Mouse (Mus musculus): Measurements from ENCODE around the gene Vgf. TPM values are rescaled to one million over a fixed set of nuclear protein-coding genes. Genes with fewer than 3 reads are reported as not detected.
A peak's percentile ranks its signal among the peaks of the same experiment; 100 is the strongest.

Vgf gene
- polyA plus RNA-seq, 1 experiment from 2014 or later: 0.85 TPM

DNA sequence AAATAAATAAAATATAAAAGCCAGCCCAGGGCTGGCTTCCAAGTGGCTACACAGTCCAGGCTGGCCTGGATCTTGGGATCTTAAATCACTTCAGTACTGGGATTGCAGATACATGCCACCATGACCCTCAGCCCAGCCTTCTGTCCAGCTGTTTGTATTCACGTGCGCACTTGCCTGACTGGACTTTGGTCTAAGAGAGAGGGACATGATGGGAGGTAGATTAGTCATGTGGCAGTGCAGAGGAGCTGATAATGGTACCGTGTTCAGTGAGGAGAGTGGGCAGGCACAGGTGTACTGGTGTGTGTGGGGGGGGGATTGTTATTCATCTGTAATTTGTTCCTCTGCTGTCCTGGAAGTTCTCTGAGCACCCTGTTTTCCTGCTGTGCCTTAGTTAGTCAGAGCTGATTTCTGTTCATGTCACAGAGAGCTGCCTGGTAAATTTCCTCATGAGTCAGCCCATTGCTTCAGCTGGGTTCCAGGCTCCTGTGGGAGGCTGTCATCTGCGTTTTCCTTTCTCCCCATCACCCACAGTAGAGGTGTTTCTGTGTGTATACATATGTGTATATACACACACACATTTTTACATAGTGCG is 25.8 kb downstream of the Vgf start:
- WGBS: 58% methylated on average over 5 of the region's 5 CpGs
- no peaks in the 10 kb centered on the region for H3K4me1 ChIP-seq (replicated peaks)
- no peaks in the 10 kb centered on the region for H3K9me3 ChIP-seq
- H3K36me3 ChIP-seq: no peaks in the 10 kb centered on the region
- no peak overlapping the region for H3K4me3 ChIP-seq (replicated peaks)
- no peak overlapping the region for H3K4me2 ChIP-seq (replicated peaks)
- peak; percentile 87 for ATAC-seq
- H3K27me3 ChIP-seq (replicated peaks): no peaks in the 10 kb centered on the region
- no peak overlapping the region for H3K9ac ChIP-seq
- H3K27ac ChIP-seq: no peak overlapping the region

DNA sequence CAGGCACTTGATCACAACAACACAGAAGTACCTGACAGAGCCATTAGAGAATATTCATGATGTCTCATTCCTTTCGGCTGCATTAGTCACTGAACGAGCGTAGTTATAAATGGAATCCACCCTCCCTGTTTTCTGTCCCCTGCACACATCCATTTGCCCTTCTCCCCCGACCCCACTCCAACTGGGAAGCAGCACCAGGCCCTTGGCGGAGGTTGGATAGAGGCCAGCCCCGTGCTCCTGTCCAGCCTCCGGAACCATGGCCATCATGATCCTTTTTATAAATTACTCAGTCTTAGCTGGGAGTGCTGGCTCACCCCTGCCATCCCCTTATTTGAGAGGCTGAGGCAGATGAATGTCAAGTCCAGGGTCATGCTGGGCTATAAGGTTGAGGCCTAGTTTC is 28.1 kb downstream of the Vgf start:
- H3K9ac ChIP-seq: no peak overlapping the region
- no peaks in the 10 kb centered on the region for H3K9me3 ChIP-seq
- no peak overlapping the region for H3K4me3 ChIP-seq (replicated peaks)
- H3K27me3 ChIP-seq (replicated peaks): no peaks in the 10 kb centered on the region
- no peak for ATAC-seq
- H3K36me3 ChIP-seq: no peaks in the 10 kb centered on the region
- no peaks in the 10 kb centered on the region for H3K4me1 ChIP-seq (replicated peaks)
- WGBS: 83% methylated on average over 7 of the region's 7 CpGs
- H3K4me2 ChIP-seq (replicated peaks): no peak overlapping the region
- H3K27ac ChIP-seq: no peak overlapping the region

DNA sequence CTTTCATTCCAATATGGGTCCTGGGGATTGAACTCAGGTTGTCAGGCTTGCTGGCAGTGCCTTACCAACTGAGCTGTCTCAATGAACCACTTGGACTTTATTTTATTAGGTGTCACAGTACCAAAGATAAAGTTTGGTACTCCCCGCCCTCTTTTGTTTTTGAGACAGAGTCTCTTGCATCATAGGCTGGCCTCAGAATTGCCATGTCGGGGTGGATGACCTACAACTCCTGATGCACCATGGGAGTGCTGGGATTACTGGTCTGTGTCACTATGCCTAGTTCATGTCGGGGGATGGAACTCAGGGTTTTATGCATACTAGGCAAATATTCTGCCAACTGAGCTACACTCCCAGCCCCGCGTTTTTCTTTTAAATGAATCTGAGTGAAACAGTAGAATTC is 28.7 kb downstream of the Vgf start:
- ATAC-seq: no peak
- Histone ChIP-seq H3K9ac (no peak overlapping the region), H3K27me3 (replicated peaks) (no peaks in the 10 kb centered on the region), H3K4me1 (replicated peaks) (no peaks in the 10 kb centered on the region), H3K9me3 (no peaks in the 10 kb centered on the region), H3K36me3 (no peaks in the 10 kb centered on the region), H3K4me3 (replicated peaks) (no peak overlapping the region), H3K4me2 (replicated peaks) (no peak overlapping the region), H3K27ac (no peak overlapping the region)
- 84% methylated on average over 5 of the region's 5 CpGs for WGBS

DNA sequence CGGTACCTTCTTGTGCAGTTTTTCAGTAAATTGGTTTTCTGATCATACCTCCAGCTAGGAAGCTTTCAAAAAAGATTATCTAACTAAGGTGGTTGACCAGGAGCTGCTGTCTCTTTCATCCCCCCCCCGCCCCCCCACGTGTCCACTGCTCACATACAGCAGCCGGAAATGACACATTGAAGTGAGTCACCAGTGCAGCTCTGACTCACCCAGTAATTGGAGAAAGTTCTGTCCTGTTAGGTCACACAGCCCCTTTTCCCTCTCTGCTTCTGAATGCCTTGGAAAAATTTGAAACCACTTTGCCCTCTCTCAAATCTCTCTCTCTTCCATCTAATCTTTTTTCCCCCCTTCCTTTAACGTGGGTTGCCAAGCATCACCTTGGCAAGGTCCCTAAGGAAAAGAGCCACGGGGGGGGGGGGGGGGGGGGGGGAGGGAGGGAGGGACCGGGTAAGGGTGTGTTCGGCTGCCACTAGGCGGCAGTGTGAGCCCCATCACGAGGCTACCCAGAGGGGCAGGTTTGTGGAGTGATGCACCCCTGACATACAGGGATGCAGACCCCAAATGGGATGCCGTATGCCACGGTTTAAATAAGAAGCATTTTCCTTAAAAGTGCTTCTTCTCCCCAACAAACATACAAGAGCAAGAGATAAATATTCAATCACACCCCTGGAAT is 35.8 kb downstream of the Vgf start:
- Histone ChIP-seq H3K4me1 (replicated peaks) (no peaks in the 10 kb centered on the region), H3K4me3 (replicated peaks) (no peak overlapping the region), H3K4me2 (replicated peaks) (no peak overlapping the region), H3K9ac (no peak overlapping the region), H3K27ac (no peak overlapping the region), H3K27me3 (replicated peaks) (0 out of 2 replicates have a peak, but pooled peaks cover 3% of the 10 kb centered on the region), H3K36me3 (no peaks in the 10 kb centered on the region), H3K9me3 (no peaks in the 10 kb centered on the region)
- ATAC-seq: peak; percentile 53; the same call in 1 of the 2 replicates
- 23% methylated on average over 11 of the region's 12 CpGs for WGBS

DNA sequence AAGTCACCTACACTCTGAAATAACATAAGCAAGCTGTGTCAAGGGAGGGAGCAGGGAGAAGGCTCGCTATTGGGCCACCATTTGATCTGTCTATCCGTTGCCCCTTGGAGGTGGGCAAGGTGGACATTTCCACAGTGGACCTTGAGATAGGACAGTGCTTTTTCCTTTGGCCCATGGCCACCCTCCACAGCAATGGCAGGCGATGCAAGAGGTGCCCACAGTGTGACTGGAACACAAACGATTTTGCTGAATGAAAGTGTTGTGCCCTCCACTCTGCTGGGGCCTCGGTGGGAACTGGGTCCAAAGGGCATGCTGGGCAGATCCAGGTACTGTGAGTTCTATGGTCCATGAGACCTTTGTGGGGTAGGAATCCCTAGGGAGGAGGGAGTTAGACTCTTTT is 36.4 kb downstream of the Vgf start:
- Histone ChIP-seq H3K9ac (no peak overlapping the region), H3K27ac (no peak overlapping the region), H3K9me3 (no peaks in the 10 kb centered on the region), H3K4me3 (replicated peaks) (no peak overlapping the region), H3K27me3 (replicated peaks) (0 out of 2 replicates have a peak, but pooled peaks cover 3% of the 10 kb centered on the region), H3K4me1 (replicated peaks) (no peaks in the 10 kb centered on the region), H3K4me2 (replicated peaks) (no peak overlapping the region), H3K36me3 (no peaks in the 10 kb centered on the region)
- WGBS: 77% methylated on average over 5 of the region's 5 CpGs
- ATAC-seq: no peak

DNA sequence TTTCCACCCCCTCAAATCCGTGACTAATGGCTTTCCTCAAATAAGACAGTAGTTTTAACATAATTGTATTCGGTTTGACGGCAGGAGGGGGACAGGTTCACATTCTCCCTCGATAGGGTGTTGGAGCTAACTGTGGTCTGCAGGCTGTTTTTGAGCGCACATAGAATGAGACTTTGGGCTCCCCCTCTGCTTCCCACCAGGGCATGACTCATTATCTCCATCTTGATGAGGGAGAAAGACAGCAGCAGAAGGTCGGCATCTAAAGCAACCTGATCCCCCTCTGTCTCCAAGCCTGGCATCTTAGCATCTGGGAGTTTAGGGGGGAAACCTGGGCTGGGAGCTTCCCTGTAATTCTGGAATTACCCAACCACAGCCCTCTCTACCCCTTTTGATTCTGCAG is 39.3 kb downstream of the Vgf start:
- Histone ChIP-seq H3K9me3 (no peaks in the 10 kb centered on the region), H3K4me2 (replicated peaks) (no peak overlapping the region), H3K4me1 (replicated peaks) (no peaks in the 10 kb centered on the region), H3K36me3 (no peaks in the 10 kb centered on the region), H3K27me3 (replicated peaks) (0 out of 2 replicates have a peak, but pooled peaks cover 3% of the 10 kb centered on the region), H3K27ac (no peak overlapping the region), H3K4me3 (replicated peaks) (no peak overlapping the region), H3K9ac (no peak overlapping the region)
- 66% methylated on average over 6 of the region's 6 CpGs for WGBS
- ATAC-seq: no peak

DNA sequence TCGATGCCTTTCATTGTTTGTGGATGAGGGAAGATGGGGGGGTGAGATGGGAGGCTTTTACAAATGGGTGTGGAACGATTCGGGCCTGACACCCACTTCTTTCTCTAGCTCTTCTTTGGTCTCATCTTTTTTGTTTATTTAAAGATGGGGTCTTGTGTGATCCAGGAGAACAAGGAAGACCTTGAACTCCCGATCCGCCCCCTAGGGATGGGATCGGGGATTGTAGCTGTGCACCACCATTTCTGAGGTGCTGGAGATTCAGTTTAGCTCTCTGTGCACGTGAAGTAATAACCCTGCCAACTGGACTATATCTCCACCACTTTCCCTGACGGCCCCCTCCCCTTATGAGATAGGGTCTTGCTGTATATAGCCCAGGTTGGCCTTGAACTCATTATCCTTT is 39.7 kb downstream of the Vgf start:
- ATAC-seq: no peak
- H3K27me3 ChIP-seq (replicated peaks): 0 out of 2 replicates have a peak, but pooled peaks cover 3% of the 10 kb centered on the region
- H3K9ac ChIP-seq: no peak overlapping the region
- H3K4me2 ChIP-seq (replicated peaks): no peak overlapping the region
- H3K4me1 ChIP-seq (replicated peaks): no peaks in the 10 kb centered on the region
- no peaks in the 10 kb centered on the region for H3K9me3 ChIP-seq
- WGBS: 71% methylated on average over 8 of the region's 8 CpGs
- no peak overlapping the region for H3K27ac ChIP-seq
- no peaks in the 10 kb centered on the region for H3K36me3 ChIP-seq
- H3K4me3 ChIP-seq (replicated peaks): no peak overlapping the region

DNA sequence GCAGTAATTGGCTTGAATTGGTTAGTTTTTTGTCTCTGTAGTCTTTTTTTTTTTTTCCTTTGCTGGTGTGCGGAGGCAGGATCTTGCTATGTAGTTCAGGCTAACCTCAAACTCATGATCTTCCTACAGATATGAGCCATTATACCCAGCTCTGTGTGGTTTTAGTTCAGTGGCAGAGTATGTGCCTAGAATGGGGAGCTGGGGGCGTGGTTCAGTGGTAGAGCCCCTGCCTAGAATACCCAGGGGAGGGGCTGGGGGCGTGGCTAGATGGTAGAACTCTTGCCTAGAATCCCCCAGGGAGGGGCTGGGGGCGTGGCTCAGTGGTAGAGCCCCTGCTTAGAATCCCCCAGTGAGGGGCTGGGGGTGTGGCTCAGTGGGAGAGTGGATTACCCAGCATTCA is 42.5 kb downstream of the Vgf start:
- Histone ChIP-seq H3K27me3 (replicated peaks) (0 out of 2 replicates have a peak, but pooled peaks cover 3% of the 10 kb centered on the region), H3K27ac (no peak overlapping the region), H3K9me3 (no peaks in the 10 kb centered on the region), H3K36me3 (no peaks in the 10 kb centered on the region), H3K4me3 (replicated peaks) (no peak overlapping the region), H3K4me2 (replicated peaks) (no peak overlapping the region), H3K4me1 (replicated peaks) (peaks cover 10% of the 10 kb centered on the region), H3K9ac (no peak overlapping the region)
- no peak for ATAC-seq
- WGBS: 82% methylated on average over 4 of the region's 4 CpGs

DNA sequence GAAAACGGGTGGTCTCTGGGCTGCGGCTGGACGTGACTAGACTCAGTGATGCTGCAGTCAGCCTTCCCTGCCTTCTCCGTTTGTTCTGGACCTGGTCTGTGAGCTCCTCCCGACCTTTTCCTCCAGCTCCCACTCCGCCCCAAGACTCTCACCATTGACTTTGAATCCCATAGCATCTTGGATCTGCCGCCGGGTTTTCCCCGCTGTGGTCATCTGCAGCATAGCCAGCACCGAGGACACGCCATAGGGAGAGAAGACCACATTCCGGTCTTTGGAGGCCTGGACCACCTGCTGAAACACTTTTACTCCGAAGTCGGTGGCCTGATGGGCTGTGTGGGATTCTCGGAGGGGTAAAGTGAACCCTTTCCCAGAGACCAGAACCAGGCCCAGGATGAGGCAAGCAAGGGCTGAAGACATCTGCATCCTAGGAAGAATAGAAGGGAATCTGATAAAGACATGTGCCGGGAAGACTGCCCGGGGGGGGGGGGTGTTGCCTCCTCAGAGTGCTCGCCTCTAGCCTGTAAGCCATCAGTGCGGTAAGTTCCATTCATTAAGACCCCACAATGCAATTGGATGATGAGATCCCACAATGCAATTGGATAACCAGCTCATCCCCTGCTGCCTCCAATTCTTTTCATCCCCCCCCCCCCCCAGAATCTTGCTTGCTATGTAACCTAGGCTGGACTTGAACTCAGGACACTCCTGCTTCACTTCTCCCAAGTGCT is 44.9 kb downstream of the Vgf start:
- ATAC-seq: no peak
- H3K27me3 ChIP-seq (replicated peaks): 0 out of 2 replicates have a peak, but pooled peaks cover 3% of the 10 kb centered on the region
- no peak overlapping the region for H3K4me2 ChIP-seq (replicated peaks)
- no peaks in the 10 kb centered on the region for H3K36me3 ChIP-seq
- 82% methylated on average over 19 of the region's 19 CpGs for WGBS
- H3K9ac ChIP-seq: no peak overlapping the region
- H3K4me3 ChIP-seq (replicated peaks): no peak overlapping the region
- H3K4me1 ChIP-seq (replicated peaks): peaks cover 23% of the 10 kb centered on the region
- no peak overlapping the region for H3K27ac ChIP-seq
- no peaks in the 10 kb centered on the region for H3K9me3 ChIP-seq

DNA sequence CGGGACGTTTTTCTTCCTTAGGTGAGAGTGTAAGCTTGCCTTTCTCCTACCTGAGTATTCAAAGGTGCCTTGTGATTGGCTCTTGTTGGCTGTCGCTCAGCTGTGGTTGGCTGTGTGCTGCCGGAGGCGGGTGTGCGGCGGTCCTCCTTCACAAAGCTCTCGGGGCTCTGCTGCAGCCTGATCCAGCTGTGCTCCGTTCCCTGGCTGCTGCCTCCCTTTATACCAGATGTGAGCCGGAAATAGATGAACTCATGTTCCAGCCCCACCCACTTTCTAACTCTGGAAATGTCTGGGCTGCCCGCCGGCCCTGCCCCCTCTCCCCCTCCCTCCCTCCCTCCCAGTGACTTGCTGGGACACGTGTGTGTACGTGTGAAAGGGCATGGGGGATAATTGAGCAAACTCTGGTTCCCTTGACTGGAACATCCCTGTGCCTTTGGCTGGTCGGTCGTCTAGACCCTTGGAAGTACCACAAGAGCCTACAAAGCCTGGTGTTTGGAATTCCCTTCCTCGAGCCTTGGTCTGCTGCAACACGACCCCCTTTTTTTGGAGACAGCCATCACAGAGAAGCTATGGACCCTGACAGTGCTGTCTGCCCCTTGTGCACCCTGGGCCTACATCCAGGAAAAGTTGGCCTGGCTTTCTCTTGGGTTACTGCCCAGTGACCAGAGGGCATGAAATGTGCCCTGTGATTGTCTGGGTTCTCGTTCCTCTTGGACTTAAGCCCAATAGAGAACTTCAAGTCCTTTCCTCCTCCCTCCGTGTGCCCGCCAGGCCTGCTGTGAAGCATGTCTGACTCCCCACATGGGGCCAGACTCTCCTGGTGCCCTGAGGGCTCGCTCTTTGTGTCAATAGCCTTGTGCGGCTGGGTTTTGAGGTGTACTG is 46.1 kb downstream of the Vgf start, which contains the start of gene Serpine1:
Gene Serpine1 (minus strand): TSS at position 190 of the 882 bp plus-strand sequence.
- no peaks in the 10 kb centered on the region for H3K36me3 ChIP-seq
- peak within 1 kb of the TSS; percentile 60 for H3K27ac ChIP-seq
- 23% methylated on average over 23 of the region's 23 CpGs for WGBS
- peak; percentile 94 for ATAC-seq
- H3K27me3 ChIP-seq (replicated peaks): 0 out of 2 replicates have a peak, but pooled peaks cover 3% of the 10 kb centered on the region
- peaks cover 29% of the 10 kb centered on the region for H3K4me1 ChIP-seq (replicated peaks)
- H3K4me3 ChIP-seq (replicated peaks): peak within 1 kb of the TSS; percentile 21
- H3K9ac ChIP-seq: no peak within 1 kb of the TSS
- H3K9me3 ChIP-seq: no peaks in the 10 kb centered on the region
- peak within 1 kb of the TSS; percentile 53 for H3K4me2 ChIP-seq (replicated peaks)

DNA sequence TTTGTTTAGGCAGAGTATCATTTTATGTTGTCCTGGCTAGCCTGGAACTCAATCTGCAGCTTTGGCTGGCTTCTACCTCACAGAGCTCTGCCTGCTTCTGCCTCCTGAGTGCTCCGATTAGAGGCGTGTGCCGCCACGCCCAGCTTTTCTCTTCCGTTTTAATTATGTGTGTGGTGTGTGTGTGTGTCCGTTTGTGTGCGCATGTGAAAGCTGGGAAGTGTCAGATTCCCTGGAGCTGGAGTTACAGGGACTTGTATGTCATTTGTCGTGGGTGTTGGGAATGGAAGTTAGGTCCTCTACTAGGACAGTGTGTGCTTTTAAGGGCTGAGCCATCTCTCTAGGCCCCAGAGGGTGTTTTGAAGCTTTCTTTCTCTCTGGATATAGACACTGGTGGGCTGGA is 46.9 kb downstream of the Vgf start:
- Histone ChIP-seq H3K27ac (no peak overlapping the region), H3K9ac (no peak overlapping the region), H3K36me3 (no peaks in the 10 kb centered on the region), H3K9me3 (no peaks in the 10 kb centered on the region), H3K4me3 (replicated peaks) (no peak overlapping the region), H3K4me2 (replicated peaks) (no peak overlapping the region), H3K27me3 (replicated peaks) (0 out of 2 replicates have a peak, but pooled peaks cover 3% of the 10 kb centered on the region), H3K4me1 (replicated peaks) (peaks cover 29% of the 10 kb centered on the region)
- WGBS: 92% methylated on average over 8 of the region's 8 CpGs
- ATAC-seq: no peak

Measured in intestine, embryonic 15.5 days (tissue).